Mouse (Mus musculus) ES-E14 (cell line): ENCODE measurements around the gene Tpcn2.

ENCODE experiments used
- ZC3H11A ChIP-seq: IDR thresholded peaks from 2 replicates; pipeline ENCODE4 v1.6.1; 2012; ENCODE audit warnings: low read depth, mild to moderate bottlenecking, inconsistent platforms, low read length, borderline replicate concordance
- ZNF384 ChIP-seq: IDR thresholded peaks from 2 replicates; pipeline ENCODE4 v1.6.1; 2012; ENCODE audit warnings: low read depth, low read length, inconsistent platforms

GRCm38 (mm10) chr7:145302488-145303285 lies 18.9 kb upstream of the Tpcn2 start:
- no peak for TF ChIP-seq ZC3H11A
- no peak for TF ChIP-seq ZNF384
